Mouse (Mus musculus) heart, postnatal 0 days (tissue): ENCODE results near the gene Pcbp1.

Source experiments
- CTCF ChIP-seq: IDR thresholded peaks from 2 replicates; pipeline ENCODE4 v1.5.1; 2016; ENCODE audit warnings: antibody characterized with exemption, control low read depth, low read depth
- EP300 ChIP-seq: IDR thresholded peaks from 2 replicates; pipeline ENCODE4 v1.6.1; 2016; ENCODE audit warnings: antibody characterized with exemption, low read depth

- TF ChIP-seq CTCF (no peak), EP300 (peak; percentile 59)
Measured at GRCm38 (mm10) chr6:86526032-86526960, at the start of gene Pcbp1.
